Mouse (Mus musculus) stomach, postnatal 0 days (tissue): Measurements from ENCODE around the gene Pacsin3. TPM values are rescaled to one million over a fixed set of nuclear protein-coding genes. Genes with fewer than 3 reads are reported as not detected.

Experiments
- ATAC-seq: fragments of 200-750 bp; cut with Nextera tagmentation; 2 replicates; pipeline ENCODE4 v1.8.0; 2017; ENCODE audit not compliant: low FRiP score, low TSS enrichment
- DNase-seq: peaks from one replicate; pipeline ENCODE4 v3.0.0-alpha.2; 2016; ENCODE audit warnings: low spot score
- H3K27ac ChIP-seq: fragments of 300-500 bp; sonication (generic); replicated peaks from 2 replicates; pipeline ENCODE4 v1.5.1; 2014; ENCODE audit warnings: mild to moderate bottlenecking, control low read depth
- H3K27me3 ChIP-seq: fragments of 300-500 bp; sonication (generic); 2 replicates; pipeline ENCODE4 v1.6.1; 2014; ENCODE audit warnings: low read length; ENCODE audit not compliant: control insufficient read depth, insufficient read depth
- H3K36me3 ChIP-seq: fragments of 300-500 bp; sonication (generic); 2 replicates; pipeline ENCODE4 v1.6.1; 2014; ENCODE audit warnings: low read length, mixed read lengths; ENCODE audit not compliant: control insufficient read depth, insufficient read depth
- H3K4me1 ChIP-seq: fragments of 300-500 bp; sonication (generic); replicated peaks from 2 replicates; pipeline ENCODE4 v1.6.1; 2014; ENCODE audit warnings: antibody characterized with exemption; ENCODE audit not compliant: control insufficient read depth, insufficient read depth
- H3K4me2 ChIP-seq: fragments of 300-500 bp; sonication (generic); replicated peaks from 2 replicates; pipeline ENCODE4 v1.6.1; 2014; ENCODE audit warnings: low read depth, mild to moderate bottlenecking, control low read depth, moderate library complexity
- H3K4me3 ChIP-seq: fragments of 300-500 bp; sonication (generic); 2 replicates; pipeline ENCODE4 v1.5.1; 2014; ENCODE audit warnings: low read depth, low read length, control low read depth
- H3K9ac ChIP-seq: fragments of 300-500 bp; sonication (generic); 2 replicates; pipeline ENCODE4 v1.6.1; 2014; ENCODE audit warnings: mild to moderate bottlenecking, low read length, control low read depth, mixed read lengths
- H3K9me3 ChIP-seq: fragments of 300-500 bp; sonication (generic); 2 replicates; pipeline ENCODE4 v1.6.1; 2016; ENCODE audit warnings: low read length; ENCODE audit not compliant: control insufficient read depth
- CTCF ChIP-seq: IDR thresholded peaks from 2 replicates; pipeline ENCODE4 v1.5.1; 2016; ENCODE audit warnings: antibody characterized with exemption, low read depth, mild to moderate bottlenecking, moderate library complexity
- EP300 ChIP-seq: optimal IDR thresholded peaks from 2 replicates; pipeline ENCODE3; 2016; ENCODE audit warnings: antibody characterized with exemption
- WGBS: fragments of 180-500 bp; shearing (Covaris S2); extraction: QIAGEN DNeasy Blood & Tissue Kit; methylation state at CpG from one replicate; pipeline ENCODE4 v1.1.7; 2014; 5-methylcytosine and 5-hydroxymethylcytosine counted together
- polyA plus RNA-seq: library from polyadenylated mRNA; unstranded; fragments of >200 nt; fragmentation: Nextera tagmentation; extraction: Ambion mirVana; gene quantifications from 2 replicates; pipeline ENCODE4 v1.2.1, GENCODE M21; 2015

Pacsin3 gene
- polyA plus RNA-seq, 1 experiment from 2014 or later = 46.2 TPM

DNA sequence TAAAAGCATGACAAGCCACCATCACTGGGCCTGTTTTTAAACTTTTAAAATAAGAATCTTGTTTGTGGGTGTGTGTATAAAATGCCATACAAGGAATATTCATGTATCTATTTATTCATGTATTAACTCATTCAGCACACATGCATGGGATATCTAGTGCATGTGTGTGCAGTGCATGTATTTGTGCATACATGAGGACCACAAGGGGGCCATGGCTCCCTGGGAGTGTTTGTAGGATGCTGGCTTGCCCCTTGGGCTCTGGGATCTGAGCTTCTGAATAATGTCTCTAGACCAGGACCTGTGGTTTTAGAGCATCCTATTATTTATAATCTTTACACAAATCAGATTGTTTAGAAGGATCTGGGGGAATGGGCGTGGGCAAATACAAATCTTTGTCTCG is 45.0 kb downstream of the Pacsin3 start:
- TF ChIP-seq CTCF (peak; percentile 51), EP300 (no peak)
- no peak overlapping the region for H3K27ac ChIP-seq
- H3K9ac ChIP-seq = no peak overlapping the region
- no peaks in the 10 kb centered on the region for H3K4me1 ChIP-seq
- H3K36me3 ChIP-seq = no peaks in the 10 kb centered on the region
- no peaks in the 10 kb centered on the region for H3K27me3 ChIP-seq
- no peak overlapping the region for H3K4me2 ChIP-seq
- no peaks in the 10 kb centered on the region for H3K9me3 ChIP-seq
- H3K4me3 ChIP-seq = no peak overlapping the region
- ATAC-seq = no peak
- no peak for DNase-seq
- 88% methylated on average over 2 of the region's 2 CpGs for WGBS

GRCm38 (mm10) chr2:91301836-91302235 is 46.1 kb downstream of the Pacsin3 start:
- ATAC-seq = no peak
- TF ChIP-seq EP300 = no peak
- peak; percentile 43 for TF ChIP-seq CTCF

GRCm38 (mm10) chr2:91302845-91303244 is 47.1 kb downstream of the Pacsin3 start:
- Histone ChIP-seq H3K9ac (no peak overlapping the region), H3K4me3 (no peak overlapping the region), H3K9me3 (no peaks in the 10 kb centered on the region), H3K27me3 (no peaks in the 10 kb centered on the region), H3K36me3 (no peaks in the 10 kb centered on the region), H3K4me1 (no peaks in the 10 kb centered on the region), H3K4me2 (no peak overlapping the region), H3K27ac (no peak overlapping the region)
- WGBS = 59% methylated on average over 3 of the region's 3 CpGs
- ATAC-seq (no peak), DNase-seq (no peak)
- TF ChIP-seq EP300 = no peak
- no peak for TF ChIP-seq CTCF

More at GRCm38 (mm10) chr2:91301836-91302235, 46.1 kb downstream of the Pacsin3 start:
- Histone ChIP-seq H3K36me3 (no peaks in the 10 kb centered on the region), H3K4me3 (no peak overlapping the region), H3K4me1 (no peaks in the 10 kb centered on the region), H3K27me3 (no peaks in the 10 kb centered on the region), H3K9me3 (no peaks in the 10 kb centered on the region), H3K27ac (no peak overlapping the region), H3K9ac (no peak overlapping the region), H3K4me2 (no peak overlapping the region)
- 64% methylated on average over 2 of the region's 2 CpGs for WGBS
- no peak for DNase-seq

DNA sequence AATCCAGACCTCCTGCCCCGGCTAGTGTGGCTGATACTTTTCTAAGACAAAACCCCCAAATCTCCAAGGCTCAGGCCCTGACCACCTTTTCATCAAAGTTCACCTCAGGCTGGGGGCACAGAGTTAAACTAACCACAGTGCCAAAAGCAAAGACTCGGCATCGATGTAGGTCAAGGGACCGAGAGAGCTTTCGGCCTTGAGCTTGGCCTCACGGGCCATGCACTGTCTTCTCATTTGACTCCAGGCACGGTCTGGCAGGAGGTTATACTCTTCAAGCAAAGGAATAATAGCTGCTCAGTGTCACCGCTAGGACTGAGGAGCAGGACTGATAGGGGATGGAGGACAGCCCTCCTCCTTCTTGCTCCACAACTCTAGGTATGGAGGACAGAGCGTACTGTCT is 50.2 kb downstream of the Pacsin3 start:
- no peaks in the 10 kb centered on the region for H3K9me3 ChIP-seq
- TF ChIP-seq EP300 (no peak), CTCF (no peak)
- no peaks in the 10 kb centered on the region for H3K27me3 ChIP-seq
- 92% methylated on average over 9 of the region's 9 CpGs for WGBS
- H3K4me3 ChIP-seq = no peak overlapping the region
- H3K36me3 ChIP-seq = no peaks in the 10 kb centered on the region
- ATAC-seq (no peak), DNase-seq (no peak)
- no peak overlapping the region for H3K27ac ChIP-seq
- H3K9ac ChIP-seq = no peak overlapping the region
- H3K4me1 ChIP-seq = no peaks in the 10 kb centered on the region
- H3K4me2 ChIP-seq = no peak overlapping the region

GRCm38 (mm10) chr2:91306589-91306988 is 50.8 kb downstream of the Pacsin3 start:
- H3K27me3 ChIP-seq = no peaks in the 10 kb centered on the region
- H3K36me3 ChIP-seq = no peaks in the 10 kb centered on the region
- no peak overlapping the region for H3K4me3 ChIP-seq
- ATAC-seq = no peak
- H3K9ac ChIP-seq = no peak overlapping the region
- H3K4me1 ChIP-seq = no peaks in the 10 kb centered on the region
- no peak for DNase-seq
- no peak overlapping the region for H3K4me2 ChIP-seq
- H3K27ac ChIP-seq = no peak overlapping the region
- no peak for TF ChIP-seq CTCF
- no peak for TF ChIP-seq EP300
- H3K9me3 ChIP-seq = no peaks in the 10 kb centered on the region

GRCm38 (mm10) chr2:91308680-91309079 is 52.9 kb downstream of the Pacsin3 start:
- H3K9ac ChIP-seq = no peak overlapping the region
- no peaks in the 10 kb centered on the region for H3K36me3 ChIP-seq
- H3K4me1 ChIP-seq = peaks cover 3% of the 10 kb centered on the region; the same call in 1 of the 2 replicates
- DNase-seq (no peak), ATAC-seq (peak; percentile 40; the same call in 1 of the 2 replicates)
- no peaks in the 10 kb centered on the region for H3K27me3 ChIP-seq
- no peaks in the 10 kb centered on the region for H3K9me3 ChIP-seq
- H3K4me2 ChIP-seq = no peak overlapping the region
- 37% methylated on average over 5 of the region's 5 CpGs for WGBS
- TF ChIP-seq CTCF = no peak
- no peak for TF ChIP-seq EP300
- H3K4me3 ChIP-seq = no peak overlapping the region
- no peak overlapping the region for H3K27ac ChIP-seq
